Mouse (Mus musculus): ENCODE data around the gene Cdyl. TPM values are rescaled to one million over a fixed set of nuclear protein-coding genes. Genes with fewer than 3 reads are reported as not detected.

Cdyl gene
- polyA plus RNA-seq (2014; fragmentation: Nextera tagmentation; extraction: Ambion mirVana), result 12.0 and 12.9 TPM in 2 replicates

DNA sequence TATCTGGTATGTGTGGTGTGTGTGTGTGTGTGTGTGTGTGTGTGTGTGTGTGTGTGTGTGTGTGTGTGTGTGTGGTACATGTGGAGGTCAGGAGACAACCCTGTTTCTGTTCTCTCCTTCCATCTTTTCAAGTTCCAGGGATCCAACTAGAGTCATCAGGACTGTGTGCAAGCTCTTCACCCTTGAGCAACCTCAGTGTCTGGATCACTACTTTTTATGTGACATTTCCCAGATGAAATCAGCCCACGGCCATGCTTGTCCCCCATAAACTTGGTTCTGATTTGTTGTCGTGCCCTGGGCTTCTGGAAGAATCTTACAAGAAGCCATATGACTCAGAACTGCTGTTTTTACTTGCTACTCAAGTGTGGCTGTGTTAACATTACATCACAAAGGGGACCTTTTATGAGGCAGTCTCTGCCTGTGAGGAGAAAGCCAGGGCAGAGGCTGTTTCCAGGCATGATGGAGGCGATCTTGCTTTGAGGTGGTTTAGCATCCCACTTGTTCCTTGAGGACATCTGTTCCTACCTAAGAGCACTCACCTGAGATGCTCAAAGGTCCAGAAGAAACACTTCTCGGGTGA is at the start of gene Cdyl:
TSS of gene Cdyl (plus strand) at position 428 of the 580 bp plus-strand sequence.
- H3K36me3 ChIP-seq (ENCODE audit: control insufficient read depth, insufficient read depth, low read length), result no peaks in the 10 kb centered on the region
- H3K4me1 ChIP-seq (replicated peaks; ENCODE audit: control insufficient read depth, insufficient read depth, low read length), result no peaks in the 10 kb centered on the region
- ATAC-seq (ENCODE audit: low FRiP score), result no peak
- no peak for DNase-seq (ENCODE audit: low spot score)
- H3K27me3 ChIP-seq (ENCODE audit: control insufficient read depth, insufficient read depth, low read length), result no peaks in the 10 kb centered on the region
- WGBS, result 82% methylated on average over 4 of the region's 4 CpGs
- H3K4me3 ChIP-seq (ENCODE audit: low read depth, low read length), result no peak within 1 kb of the TSS
- no peak within 1 kb of the TSS for H3K4me2 ChIP-seq (replicated peaks; ENCODE audit: low read depth, low read length)
- no peak within 1 kb of the TSS for H3K9ac ChIP-seq (ENCODE audit: low read depth, low read length)
- no peaks in the 10 kb centered on the region for H3K9me3 ChIP-seq (ENCODE audit: control insufficient read depth, low read length)
- no peak within 1 kb of the TSS for H3K27ac ChIP-seq (ENCODE audit: low read depth, low read length)

GRCm38 (mm10) chr13:35610718-35611117 is 48.9 kb upstream of the Cdyl start:
- Histone ChIP-seq H3K27ac (ENCODE audit: low read depth, low read length) (no peak overlapping the region), H3K36me3 (ENCODE audit: control insufficient read depth, insufficient read depth, low read length) (no peaks in the 10 kb centered on the region), H3K9me3 (ENCODE audit: control insufficient read depth, low read length) (no peaks in the 10 kb centered on the region), H3K9ac (ENCODE audit: low read depth, low read length) (no peak overlapping the region), H3K4me3 (ENCODE audit: low read depth, low read length) (no peak overlapping the region), H3K27me3 (ENCODE audit: control insufficient read depth, insufficient read depth, low read length) (no peaks in the 10 kb centered on the region), H3K4me2 (replicated peaks; ENCODE audit: low read depth, low read length) (no peak overlapping the region), H3K4me1 (replicated peaks; ENCODE audit: control insufficient read depth, insufficient read depth, low read length) (no peaks in the 10 kb centered on the region)
- DNase-seq (ENCODE audit: low spot score), result no peak
- no peak for ATAC-seq (ENCODE audit: low FRiP score)

DNA sequence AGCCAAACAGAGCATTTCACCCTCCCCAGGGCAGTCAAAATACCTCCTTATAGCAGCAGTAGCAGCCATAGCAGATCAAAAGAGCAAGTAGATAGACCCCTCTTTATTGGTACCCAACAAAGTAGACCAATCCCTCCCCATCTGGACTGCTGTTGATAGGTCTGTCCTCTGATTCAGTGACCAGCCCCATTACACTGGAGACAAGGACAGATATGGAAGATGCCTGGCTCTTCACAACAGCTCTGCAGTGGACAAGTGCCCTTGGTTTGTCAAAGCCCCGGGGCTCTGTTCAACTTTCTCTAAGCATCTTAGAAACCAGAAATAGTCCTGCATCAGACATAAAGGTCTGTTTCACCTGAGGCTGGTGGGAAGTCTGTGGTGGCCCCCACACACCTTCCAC is 47.1 kb upstream of the Cdyl start:
- H3K4me3 ChIP-seq (ENCODE audit: low read depth, low read length), result no peak overlapping the region
- 100% methylated on average over 1 of the region's 1 CpGs for WGBS
- no peak overlapping the region for H3K27ac ChIP-seq (ENCODE audit: low read depth, low read length)
- no peak for ATAC-seq (ENCODE audit: low FRiP score)
- no peak for DNase-seq (ENCODE audit: low spot score)
- no peaks in the 10 kb centered on the region for H3K4me1 ChIP-seq (replicated peaks; ENCODE audit: control insufficient read depth, insufficient read depth, low read length)
- H3K9ac ChIP-seq (ENCODE audit: low read depth, low read length), result no peak overlapping the region
- H3K27me3 ChIP-seq (ENCODE audit: control insufficient read depth, insufficient read depth, low read length), result no peaks in the 10 kb centered on the region
- H3K4me2 ChIP-seq (replicated peaks; ENCODE audit: low read depth, low read length), result no peak overlapping the region
- no peaks in the 10 kb centered on the region for H3K9me3 ChIP-seq (ENCODE audit: control insufficient read depth, low read length)
- no peaks in the 10 kb centered on the region for H3K36me3 ChIP-seq (ENCODE audit: control insufficient read depth, insufficient read depth, low read length)

GRCm38 (mm10) chr13:35614832-35615479 is 44.7 kb upstream of the Cdyl start:
- Histone ChIP-seq H3K4me3 (ENCODE audit: low read depth, low read length) (no peak overlapping the region), H3K4me2 (replicated peaks; ENCODE audit: low read depth, low read length) (no peak overlapping the region), H3K36me3 (ENCODE audit: control insufficient read depth, insufficient read depth, low read length) (no peaks in the 10 kb centered on the region), H3K9ac (ENCODE audit: low read depth, low read length) (no peak overlapping the region), H3K4me1 (replicated peaks; ENCODE audit: control insufficient read depth, insufficient read depth, low read length) (no peaks in the 10 kb centered on the region), H3K9me3 (ENCODE audit: control insufficient read depth, low read length) (no peaks in the 10 kb centered on the region), H3K27ac (ENCODE audit: low read depth, low read length) (no peak overlapping the region), H3K27me3 (ENCODE audit: control insufficient read depth, insufficient read depth, low read length) (no peaks in the 10 kb centered on the region)
- no peak for DNase-seq (ENCODE audit: low spot score)
- ATAC-seq (ENCODE audit: low FRiP score), result no peak
- 70% methylated on average over 4 of the region's 4 CpGs for WGBS

DNA sequence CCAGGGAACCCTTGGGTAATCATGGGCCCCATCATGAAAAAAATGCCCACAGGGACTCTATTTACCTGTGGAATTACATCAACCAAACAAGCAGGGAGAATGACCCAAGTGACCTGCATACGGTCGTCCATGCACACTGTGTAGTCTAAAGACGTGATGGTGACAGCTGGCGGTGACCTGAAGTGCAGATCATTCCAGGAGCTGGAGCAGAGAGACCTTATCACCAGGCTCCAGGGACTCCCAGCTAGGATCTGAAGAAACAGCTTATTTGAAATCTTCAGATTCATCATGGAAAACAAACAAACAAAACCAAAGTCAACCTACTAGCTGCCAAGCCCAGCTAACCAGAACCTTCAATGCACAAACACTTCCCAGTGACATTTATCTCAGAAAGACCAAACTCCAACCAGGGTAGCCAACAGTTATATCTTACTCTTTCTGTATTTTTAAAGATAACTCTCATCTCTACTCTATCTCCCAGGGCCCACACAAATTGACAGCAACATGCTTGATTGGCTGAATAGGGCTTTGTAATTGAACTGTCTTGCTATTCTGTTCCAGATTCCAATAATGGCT is 43.0 kb upstream of the Cdyl start:
- Histone ChIP-seq H3K27me3 (ENCODE audit: control insufficient read depth, insufficient read depth, low read length) (no peaks in the 10 kb centered on the region), H3K9ac (ENCODE audit: low read depth, low read length) (no peak overlapping the region), H3K36me3 (ENCODE audit: control insufficient read depth, insufficient read depth, low read length) (no peaks in the 10 kb centered on the region), H3K4me1 (replicated peaks; ENCODE audit: control insufficient read depth, insufficient read depth, low read length) (no peaks in the 10 kb centered on the region), H3K27ac (ENCODE audit: low read depth, low read length) (no peak overlapping the region), H3K4me3 (ENCODE audit: low read depth, low read length) (no peak overlapping the region), H3K9me3 (ENCODE audit: control insufficient read depth, low read length) (no peaks in the 10 kb centered on the region), H3K4me2 (replicated peaks; ENCODE audit: low read depth, low read length) (no peak overlapping the region)
- WGBS, result 74% methylated on average over 4 of the region's 4 CpGs
- DNase-seq (ENCODE audit: low spot score), result no peak
- no peak for ATAC-seq (ENCODE audit: low FRiP score)

- no peaks in the 10 kb centered on the region for H3K27me3 ChIP-seq (ENCODE audit: control insufficient read depth, insufficient read depth, low read length)
- WGBS, result 85% methylated on average over 2 of the region's 2 CpGs
- no peak overlapping the region for H3K9ac ChIP-seq (ENCODE audit: low read depth, low read length)
- no peak for DNase-seq (ENCODE audit: low spot score)
- no peak overlapping the region for H3K4me3 ChIP-seq (ENCODE audit: low read depth, low read length)
- H3K27ac ChIP-seq (ENCODE audit: low read depth, low read length), result no peak overlapping the region
- H3K4me2 ChIP-seq (replicated peaks; ENCODE audit: low read depth, low read length), result no peak overlapping the region
- no peak for ATAC-seq (ENCODE audit: low FRiP score)
- no peaks in the 10 kb centered on the region for H3K9me3 ChIP-seq (ENCODE audit: control insufficient read depth, low read length)
- H3K36me3 ChIP-seq (ENCODE audit: control insufficient read depth, insufficient read depth, low read length), result no peaks in the 10 kb centered on the region
- H3K4me1 ChIP-seq (replicated peaks; ENCODE audit: control insufficient read depth, insufficient read depth, low read length), result no peaks in the 10 kb centered on the region
These were observed 40.3 kb upstream of the Cdyl start for GRCm38 (mm10) chr13:35619356-35619755.

GRCm38 (mm10) chr13:35620756-35621155 is 38.9 kb upstream of the Cdyl start:
- no peak for ATAC-seq (ENCODE audit: low FRiP score)
- no peaks in the 10 kb centered on the region for H3K4me1 ChIP-seq (replicated peaks; ENCODE audit: control insufficient read depth, insufficient read depth, low read length)
- H3K36me3 ChIP-seq (ENCODE audit: control insufficient read depth, insufficient read depth, low read length), result no peaks in the 10 kb centered on the region
- WGBS, result 91% methylated on average over 1 of the region's 1 CpGs
- H3K27me3 ChIP-seq (ENCODE audit: control insufficient read depth, insufficient read depth, low read length), result no peaks in the 10 kb centered on the region
- H3K9ac ChIP-seq (ENCODE audit: low read depth, low read length), result no peak overlapping the region
- H3K4me2 ChIP-seq (replicated peaks; ENCODE audit: low read depth, low read length), result no peak overlapping the region
- H3K27ac ChIP-seq (ENCODE audit: low read depth, low read length), result no peak overlapping the region
- no peak for DNase-seq (ENCODE audit: low spot score)
- no peaks in the 10 kb centered on the region for H3K9me3 ChIP-seq (ENCODE audit: control insufficient read depth, low read length)
- no peak overlapping the region for H3K4me3 ChIP-seq (ENCODE audit: low read depth, low read length)

- H3K27ac ChIP-seq (ENCODE audit: low read depth, low read length), result no peak overlapping the region
- H3K36me3 ChIP-seq (ENCODE audit: control insufficient read depth, insufficient read depth, low read length), result no peaks in the 10 kb centered on the region
- no peak overlapping the region for H3K9ac ChIP-seq (ENCODE audit: low read depth, low read length)
- ATAC-seq (ENCODE audit: low FRiP score), result no peak
- H3K4me1 ChIP-seq (replicated peaks; ENCODE audit: control insufficient read depth, insufficient read depth, low read length), result no peaks in the 10 kb centered on the region
- H3K27me3 ChIP-seq (ENCODE audit: control insufficient read depth, insufficient read depth, low read length), result no peaks in the 10 kb centered on the region
- H3K9me3 ChIP-seq (ENCODE audit: control insufficient read depth, low read length), result no peaks in the 10 kb centered on the region
- 91% methylated on average over 3 of the region's 3 CpGs for WGBS
- H3K4me3 ChIP-seq (ENCODE audit: low read depth, low read length), result no peak overlapping the region
- no peak for DNase-seq (ENCODE audit: low spot score)
- H3K4me2 ChIP-seq (replicated peaks; ENCODE audit: low read depth, low read length), result no peak overlapping the region
These were observed 34.8 kb upstream of the Cdyl start for GRCm38 (mm10) chr13:35624831-35625230.

GRCm38 (mm10) chr13:35625556-35625955 is 34.1 kb upstream of the Cdyl start:
- no peaks in the 10 kb centered on the region for H3K4me1 ChIP-seq (replicated peaks; ENCODE audit: control insufficient read depth, insufficient read depth, low read length)
- H3K4me3 ChIP-seq (ENCODE audit: low read depth, low read length), result no peak overlapping the region
- H3K36me3 ChIP-seq (ENCODE audit: control insufficient read depth, insufficient read depth, low read length), result no peaks in the 10 kb centered on the region
- H3K27ac ChIP-seq (ENCODE audit: low read depth, low read length), result no peak overlapping the region
- H3K9ac ChIP-seq (ENCODE audit: low read depth, low read length), result no peak overlapping the region
- WGBS, result 77% methylated on average over 3 of the region's 3 CpGs
- no peak for ATAC-seq (ENCODE audit: low FRiP score)
- no peak for DNase-seq (ENCODE audit: low spot score)
- H3K9me3 ChIP-seq (ENCODE audit: control insufficient read depth, low read length), result no peaks in the 10 kb centered on the region
- H3K27me3 ChIP-seq (ENCODE audit: control insufficient read depth, insufficient read depth, low read length), result no peaks in the 10 kb centered on the region
- no peak overlapping the region for H3K4me2 ChIP-seq (replicated peaks; ENCODE audit: low read depth, low read length)

Data from hindbrain, embryonic 11.5 days (tissue).